Mouse (Mus musculus) liver, postnatal 0 days (tissue): Measurements from ENCODE around the gene Csf1. TPM values are rescaled to one million over a fixed set of nuclear protein-coding genes. Genes with fewer than 3 reads are reported as not detected.

ENCODE experiments used
- ATAC-seq: fragments of 200-750 bp; cut with Nextera tagmentation; 2 replicates; pipeline ENCODE4 v1.8.0; 2017; ENCODE audit warnings: mild to moderate bottlenecking, moderate library complexity
- DNase-seq: peaks from one replicate; pipeline ENCODE4 v3.0.0-alpha.2; 2016
- H3K27ac ChIP-seq: fragments of 300-500 bp; sonication (generic); 2 replicates; pipeline ENCODE4 v1.5.1; 2014; ENCODE audit warnings: antibody characterized with exemption, moderate library complexity, mild to moderate bottlenecking, low read depth
- H3K27me3 ChIP-seq: fragments of 300-500 bp; sonication (generic); 2 replicates; pipeline ENCODE4 v1.6.1; 2014; ENCODE audit warnings: low read length, control low read depth, mixed read lengths; ENCODE audit not compliant: insufficient read depth
- H3K36me3 ChIP-seq: fragments of 300-500 bp; sonication (generic); replicated peaks from 2 replicates; pipeline ENCODE4 v1.6.1; 2014; ENCODE audit warnings: mild to moderate bottlenecking, control low read depth, low read length, moderate library complexity, mixed read lengths; ENCODE audit not compliant: insufficient read depth
- H3K4me1 ChIP-seq: fragments of 300-500 bp; sonication (generic); 2 replicates; pipeline ENCODE4 v1.6.1; 2014; ENCODE audit warnings: antibody characterized with exemption, mild to moderate bottlenecking, control low read depth; ENCODE audit not compliant: insufficient read depth
- H3K4me2 ChIP-seq: fragments of 300-500 bp; sonication (generic); 2 replicates; pipeline ENCODE4 v1.6.1; 2014; ENCODE audit warnings: low read depth, mild to moderate bottlenecking, low read length, moderate library complexity, mixed read lengths
- H3K4me3 ChIP-seq: fragments of 300-500 bp; sonication (generic); 2 replicates; pipeline ENCODE4 v1.5.1; 2014; ENCODE audit warnings: low read depth, low read length
- H3K9ac ChIP-seq: fragments of 300-500 bp; sonication (generic); replicated peaks from 2 replicates; pipeline ENCODE4 v1.6.1; 2014; ENCODE audit warnings: mild to moderate bottlenecking, moderate library complexity
- H3K9me3 ChIP-seq: fragments of 300-500 bp; sonication (generic); 2 replicates; pipeline ENCODE4 v1.6.1; 2016; ENCODE audit warnings: mild to moderate bottlenecking, control low read depth, low read length, mixed read lengths
- CTCF ChIP-seq: sonication (generic); IDR thresholded peaks from 2 replicates; pipeline ENCODE4 v1.5.1; 2016; ENCODE audit warnings: antibody characterized with exemption, low read depth
- EP300 ChIP-seq: IDR thresholded peaks from 2 replicates; pipeline ENCODE4 v1.6.1; 2016; ENCODE audit warnings: antibody characterized with exemption, low read depth, mild to moderate bottlenecking
- WGBS: fragments of 180-500 bp; shearing (Covaris S2); extraction: QIAGEN DNeasy Blood & Tissue Kit; methylation state at CpG from one replicate; pipeline ENCODE4 v1.1.7; 2014; ENCODE audit not compliant: insufficient replicate concordance; 5-methylcytosine and 5-hydroxymethylcytosine counted together
- polyA plus RNA-seq: library from polyadenylated mRNA; unstranded; fragments of >200 nt; fragmentation: Nextera tagmentation; extraction: Ambion mirVana; gene quantifications from 2 replicates; pipeline ENCODE4 v1.2.1, GENCODE M21; 2015

Gene Csf1
- polyA plus RNA-seq, 1 experiment from 2014 or later, result 7.2 TPM

DNA sequence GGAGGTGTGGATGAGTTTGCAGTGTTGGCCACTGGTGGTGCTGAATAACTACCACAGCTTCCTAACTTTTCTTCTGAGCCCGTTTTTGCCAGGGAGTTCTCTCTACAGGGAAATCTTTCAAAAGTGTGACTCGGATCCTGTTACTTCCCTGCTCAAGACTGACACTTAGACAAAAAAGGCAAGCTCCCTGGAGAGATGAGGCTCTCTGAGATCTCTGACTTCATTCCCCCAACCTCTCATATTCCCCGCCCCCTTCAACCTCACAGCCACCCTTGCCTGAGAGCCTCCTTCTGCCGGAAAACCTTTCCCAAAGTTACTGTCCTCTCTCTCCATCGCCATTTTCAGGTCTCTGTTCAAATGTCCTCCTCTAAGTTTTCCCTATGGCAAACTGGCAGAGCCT, 14.8 kb upstream of the Csf1 start:
- no peak for ATAC-seq

DNA sequence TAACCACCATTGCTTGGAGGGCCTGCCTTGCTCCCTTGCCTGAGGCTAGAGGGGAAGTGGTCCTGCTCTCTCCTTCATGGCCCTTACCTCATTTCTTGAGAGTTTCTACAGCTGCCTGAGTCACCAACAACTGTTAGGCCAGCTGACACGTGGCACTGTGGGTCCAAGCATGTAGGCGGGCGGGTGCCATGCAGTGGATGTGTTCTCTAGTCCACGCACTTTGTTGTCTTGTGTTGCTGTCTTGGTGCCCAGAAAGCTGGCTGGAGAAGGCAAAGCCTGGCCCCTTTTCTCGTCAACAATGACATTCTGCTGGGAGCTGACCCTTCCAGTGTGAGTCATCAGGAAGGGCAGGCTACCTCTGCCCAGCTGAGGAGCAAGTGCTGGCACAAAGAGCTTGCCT, 12.6 kb upstream of the Csf1 start:
- WGBS, result 61% methylated on average over 5 of the region's 5 CpGs
- no peak overlapping the region for H3K4me3 ChIP-seq
- H3K27ac ChIP-seq, result no peak overlapping the region
- ATAC-seq (no peak), DNase-seq (no peak)
- no peak for TF ChIP-seq CTCF
- TF ChIP-seq EP300, result no peak
- H3K27me3 ChIP-seq, result peaks cover 3% of the 10 kb centered on the region; the same call in 1 of the 2 replicates
- no peak overlapping the region for H3K9ac ChIP-seq
- no peaks in the 10 kb centered on the region for H3K9me3 ChIP-seq
- H3K4me1 ChIP-seq, result peaks cover 20% of the 10 kb centered on the region
- no peak overlapping the region for H3K4me2 ChIP-seq
- no peaks in the 10 kb centered on the region for H3K36me3 ChIP-seq

More for the DNA sequence above, 14.8 kb upstream of the Csf1 start:
- H3K4me1 ChIP-seq, result peaks cover 10% of the 10 kb centered on the region
- no peak overlapping the region for H3K4me3 ChIP-seq
- WGBS, result 56% methylated on average over 5 of the region's 5 CpGs
- peaks cover 3% of the 10 kb centered on the region for H3K27me3 ChIP-seq
- H3K4me2 ChIP-seq, result no peak overlapping the region
- no peaks in the 10 kb centered on the region for H3K36me3 ChIP-seq
- no peak overlapping the region for H3K9ac ChIP-seq
- DNase-seq, result no peak
- TF ChIP-seq EP300 (no peak), CTCF (no peak)
- H3K27ac ChIP-seq, result no peak overlapping the region
- H3K9me3 ChIP-seq, result no peaks in the 10 kb centered on the region

DNA sequence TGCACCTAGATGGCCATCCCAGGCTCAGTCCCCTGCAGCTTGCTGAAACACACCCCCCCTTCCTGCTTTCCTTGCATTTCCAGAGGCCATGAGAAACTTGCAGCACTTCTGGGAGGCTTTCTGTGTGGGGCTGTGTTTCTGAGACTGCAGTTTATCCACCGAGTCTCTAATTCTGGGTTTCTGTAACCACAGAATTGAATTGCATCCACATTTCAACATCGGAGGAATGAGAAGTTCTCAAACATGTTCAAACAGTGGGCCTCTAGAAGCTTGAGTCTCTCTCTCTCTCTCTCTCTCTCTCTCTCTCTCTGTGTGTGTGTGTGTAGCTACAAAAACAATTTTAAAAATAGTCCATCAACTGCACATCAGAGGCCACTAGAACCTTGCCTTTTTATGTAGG, 9.4 kb upstream of the Csf1 start:
- ATAC-seq, result no peak
- WGBS, result 32% methylated on average over 2 of the region's 2 CpGs

DNA sequence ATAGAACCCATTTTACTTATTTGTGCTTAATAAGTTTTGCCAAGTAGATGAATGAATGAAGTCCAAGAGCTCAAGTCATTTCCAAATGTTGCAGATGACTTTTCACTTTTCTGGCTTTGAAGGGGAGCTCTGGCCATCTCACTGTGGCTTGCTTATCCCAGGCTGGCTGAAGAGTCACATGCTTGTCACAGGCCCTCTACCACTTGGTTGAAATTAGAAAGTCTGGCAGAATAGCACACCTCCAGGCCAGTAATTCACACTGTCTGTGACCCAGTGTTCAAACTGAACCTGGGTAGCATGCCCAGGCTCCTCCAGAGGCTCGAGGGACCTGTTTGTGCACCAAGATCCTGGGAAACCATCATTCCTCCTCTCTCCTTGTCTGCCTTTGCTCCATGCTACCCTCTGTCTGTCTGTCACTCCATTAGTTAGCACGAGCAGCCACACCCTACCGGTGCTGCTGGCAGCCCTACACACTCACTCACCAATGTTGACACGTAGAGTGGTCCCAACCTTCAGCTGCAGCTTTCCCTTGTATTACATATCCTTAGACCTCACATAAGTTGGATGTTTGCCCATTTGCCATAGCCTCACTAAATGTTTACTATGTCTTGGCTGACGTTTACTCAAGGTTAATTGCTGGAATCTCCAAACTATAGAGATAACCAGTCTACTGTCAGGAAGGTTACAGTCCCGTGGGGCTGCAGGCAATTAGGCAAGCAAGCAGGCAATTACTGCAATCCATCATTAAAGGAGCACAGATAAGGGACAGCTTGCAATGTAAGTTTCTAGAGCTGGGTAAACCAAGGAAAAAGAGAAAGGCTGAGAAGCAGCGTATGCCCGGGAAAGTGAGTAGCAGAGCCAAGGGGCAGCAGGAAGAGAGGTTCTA, 8.1 kb upstream of the Csf1 start:
- no peaks in the 10 kb centered on the region for H3K36me3 ChIP-seq
- H3K9ac ChIP-seq, result no peak overlapping the region
- H3K4me3 ChIP-seq, result no peak overlapping the region
- H3K4me2 ChIP-seq, result no peak overlapping the region
- H3K27me3 ChIP-seq, result no peaks in the 10 kb centered on the region
- TF ChIP-seq EP300, result no peak
- TF ChIP-seq CTCF, result no peak
- WGBS, result 44% methylated on average over 8 of the region's 8 CpGs
- peaks cover 37% of the 10 kb centered on the region for H3K4me1 ChIP-seq
- DNase-seq (no peak), ATAC-seq (no peak)
- no peaks in the 10 kb centered on the region for H3K9me3 ChIP-seq
- 0 out of 2 replicates have a peak overlapping the region, but pooled peaks have one; percentile 1 for H3K27ac ChIP-seq

More for the DNA sequence above, 9.4 kb upstream of the Csf1 start:
- Histone ChIP-seq H3K4me1 (peaks cover 36% of the 10 kb centered on the region), H3K27ac (no peak overlapping the region), H3K27me3 (no peaks in the 10 kb centered on the region), H3K36me3 (no peaks in the 10 kb centered on the region), H3K4me3 (no peak overlapping the region), H3K9me3 (no peaks in the 10 kb centered on the region), H3K9ac (no peak overlapping the region), H3K4me2 (no peak overlapping the region)
- TF ChIP-seq EP300, result no peak
- no peak for TF ChIP-seq CTCF
- DNase-seq, result no peak

DNA sequence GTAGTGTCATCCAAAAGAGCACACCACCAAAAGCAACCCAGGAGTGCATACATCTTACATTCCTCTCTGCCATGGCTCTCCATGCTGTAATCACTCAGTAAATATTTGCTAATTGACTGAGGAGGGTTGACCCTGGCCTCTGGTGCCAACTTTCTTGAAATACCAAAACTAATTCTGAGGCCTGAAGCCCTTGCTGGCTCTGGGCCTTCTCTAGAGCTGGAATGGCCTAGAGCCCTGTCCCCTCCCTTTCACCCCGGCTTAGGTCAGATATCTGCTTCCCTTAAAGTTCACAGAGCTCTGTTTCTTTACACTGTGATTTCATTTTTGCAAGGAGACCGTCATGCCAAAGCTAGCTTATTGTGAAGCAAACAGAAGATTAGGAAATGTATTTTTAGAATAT, 6.5 kb upstream of the Csf1 start:
- no peak overlapping the region for H3K4me2 ChIP-seq
- H3K27ac ChIP-seq, result peak overlapping the region; percentile 30; the same call in 1 of the 2 replicates
- H3K36me3 ChIP-seq, result no peaks in the 10 kb centered on the region
- peaks cover 33% of the 10 kb centered on the region for H3K4me1 ChIP-seq
- no peaks in the 10 kb centered on the region for H3K27me3 ChIP-seq
- H3K4me3 ChIP-seq, result no peak overlapping the region
- 41% methylated on average over 2 of the region's 2 CpGs for WGBS
- no peak for ATAC-seq
- DNase-seq, result no peak
- no peaks in the 10 kb centered on the region for H3K9me3 ChIP-seq
- TF ChIP-seq CTCF (no peak), EP300 (0 out of 2 replicates have a peak, but pooled peaks have one; percentile 20)
- H3K9ac ChIP-seq, result no peak overlapping the region

DNA sequence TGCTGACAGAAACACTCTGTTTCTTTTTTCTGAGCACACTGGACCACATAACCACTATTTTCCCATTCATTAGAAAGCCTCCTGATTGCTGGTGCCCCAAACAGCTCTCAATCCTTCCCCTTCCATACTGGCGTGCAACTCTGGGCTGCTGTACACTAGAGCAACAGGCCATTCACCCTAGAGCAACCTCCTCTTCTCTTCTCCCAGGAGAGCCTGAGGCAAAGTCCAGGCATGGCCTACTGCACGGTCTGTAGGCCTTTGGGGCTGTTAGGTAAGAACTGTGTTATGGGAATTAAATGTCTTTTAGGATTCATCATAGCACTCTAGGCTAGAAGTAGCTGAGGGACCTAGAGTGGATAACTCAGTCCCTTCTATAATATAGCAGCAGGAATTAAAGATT, 5.7 kb upstream of the Csf1 start:
- Histone ChIP-seq H3K9me3 (no peaks in the 10 kb centered on the region), H3K27me3 (0 out of 2 replicates have a peak, but pooled peaks cover 2% of the 10 kb centered on the region), H3K9ac (no peak overlapping the region), H3K27ac (no peak overlapping the region), H3K36me3 (no peaks in the 10 kb centered on the region), H3K4me2 (no peak overlapping the region), H3K4me1 (peaks cover 33% of the 10 kb centered on the region), H3K4me3 (no peak overlapping the region)
- peak; percentile 80 for ATAC-seq
- 49% methylated on average over 2 of the region's 2 CpGs for WGBS
- TF ChIP-seq CTCF, result no peak
- TF ChIP-seq EP300, result no peak
- no peak for DNase-seq
